Mouse (Mus musculus): ENCODE data around the gene Gm9573.

- TF ChIP-seq CTCF (IDR thresholded peaks at IDR 0.05; ENCODE audit: extremely low read depth, insufficient read depth, insufficient read length, insufficient replicate concordance) (no peak), POLR2A (IDR thresholded peaks at IDR 0.05; ENCODE audit: low read depth, low read length) (no peak)
Measured at GRCm38 (mm10) chr17:35666851-35667256, 40.4 kb upstream of the Gm9573 start.

Measured in spleen, adult 2 months (tissue).